Mouse (Mus musculus) brain, embryonic 14.5 days (tissue): ENCODE results near the gene Ubr1.

Experiments used
- CTCF ChIP-seq: fragments of 200-500 bp; IDR thresholded peaks from 2 replicates; pipeline ENCODE4 v1.5.1; 2012; ENCODE audit warnings: inconsistent platforms, mild to moderate bottlenecking, moderate library complexity, borderline replicate concordance; ENCODE audit not compliant: insufficient read depth, insufficient read length; ENCODE audit errors: extremely low read depth
- POLR2A ChIP-seq: fragments of 200-500 bp; IDR thresholded peaks from 2 replicates; pipeline ENCODE4 v1.6.1; 2012; ENCODE audit warnings: mild to moderate bottlenecking, inconsistent platforms, borderline replicate concordance; ENCODE audit not compliant: poor library complexity, insufficient read depth, insufficient read length, severe bottlenecking; ENCODE audit errors: extremely low read depth

DNA sequence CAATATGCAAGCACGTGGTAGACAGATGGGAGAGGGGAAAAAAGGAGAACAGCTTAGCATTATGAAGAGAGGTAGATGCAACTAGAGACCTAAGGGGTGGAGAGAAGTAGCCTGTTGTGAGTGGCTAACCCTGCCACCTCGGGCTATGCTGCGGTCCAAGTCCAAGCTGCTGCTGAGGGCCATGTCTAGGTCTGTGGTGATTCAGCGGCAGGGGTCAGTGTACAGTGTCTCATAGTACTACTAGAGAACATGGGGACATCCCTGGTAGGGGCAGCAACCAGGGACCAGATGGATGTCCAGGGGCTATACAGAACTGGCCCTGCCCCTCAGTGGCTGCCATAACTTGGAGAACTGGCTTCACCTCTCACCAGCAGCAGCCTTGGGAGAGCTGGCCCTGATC lies 135.3 kb downstream of the Ubr1 start:
- TF ChIP-seq POLR2A (no peak), CTCF (no peak)
